Mouse (Mus musculus) heart, adult 2 months (tissue): ENCODE measurements around the gene Asb8.

Experiments used
- CTCF ChIP-seq: fragments of 200-600 bp; IDR thresholded peaks from 2 replicates; pipeline ENCODE4 v1.8.1; 2022; ENCODE audit warnings: antibody characterized with exemption, mild to moderate bottlenecking, moderate library complexity
- EP300 ChIP-seq: fragments of 200-500 bp; IDR thresholded peaks from 2 replicates; pipeline ENCODE4 v1.6.1; 2011; ENCODE audit warnings: low read depth, low read length, control low read depth; ENCODE audit not compliant: insufficient read depth

DNA sequence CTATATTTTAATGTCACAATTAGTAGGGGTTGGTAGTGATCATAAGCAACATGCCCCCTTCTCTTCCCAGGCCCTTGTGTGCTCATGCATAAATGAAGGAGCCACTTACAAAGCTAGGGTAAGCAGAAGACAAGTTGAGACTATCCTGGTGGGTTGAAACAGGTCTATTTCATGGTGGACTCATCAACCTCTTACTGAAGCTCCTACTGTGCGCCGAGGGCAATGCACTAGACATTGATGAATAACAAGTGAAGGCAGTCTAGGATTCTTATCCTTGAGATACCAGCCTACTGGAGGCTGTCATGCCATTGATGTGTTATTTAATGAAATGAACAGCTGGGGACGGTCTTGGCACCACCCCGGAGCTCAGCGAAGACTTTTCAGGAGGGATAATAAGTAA is 10.2 kb downstream of the Asb8 start:
- TF ChIP-seq CTCF (no peak), EP300 (no peak)
